Mouse (Mus musculus): ENCODE results near the gene BC025920.

The BC025920 gene

DNA sequence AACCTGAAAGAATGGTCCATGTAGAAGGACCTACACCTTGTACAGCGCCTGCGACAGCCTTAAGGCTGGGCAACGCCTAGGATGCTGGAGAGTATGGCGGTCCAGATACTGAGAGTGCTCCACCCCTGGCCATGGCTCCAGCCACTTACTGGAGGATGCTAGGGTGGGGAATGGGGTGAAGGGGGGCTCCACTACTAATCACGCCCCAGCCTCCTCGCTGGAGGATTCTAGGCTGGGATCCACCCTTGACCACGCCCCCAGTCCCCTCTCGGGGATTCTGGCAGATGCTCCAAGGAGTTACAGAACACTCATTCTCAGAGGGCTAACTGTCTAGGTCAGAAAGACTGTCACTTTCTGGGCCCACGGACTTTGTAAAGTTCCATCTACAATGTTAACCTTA, 33.1 kb upstream of the BC025920 start:
- no peak for DNase-seq (ENCODE audit: extremely low read depth, insufficient read length, low spot score)

DNA sequence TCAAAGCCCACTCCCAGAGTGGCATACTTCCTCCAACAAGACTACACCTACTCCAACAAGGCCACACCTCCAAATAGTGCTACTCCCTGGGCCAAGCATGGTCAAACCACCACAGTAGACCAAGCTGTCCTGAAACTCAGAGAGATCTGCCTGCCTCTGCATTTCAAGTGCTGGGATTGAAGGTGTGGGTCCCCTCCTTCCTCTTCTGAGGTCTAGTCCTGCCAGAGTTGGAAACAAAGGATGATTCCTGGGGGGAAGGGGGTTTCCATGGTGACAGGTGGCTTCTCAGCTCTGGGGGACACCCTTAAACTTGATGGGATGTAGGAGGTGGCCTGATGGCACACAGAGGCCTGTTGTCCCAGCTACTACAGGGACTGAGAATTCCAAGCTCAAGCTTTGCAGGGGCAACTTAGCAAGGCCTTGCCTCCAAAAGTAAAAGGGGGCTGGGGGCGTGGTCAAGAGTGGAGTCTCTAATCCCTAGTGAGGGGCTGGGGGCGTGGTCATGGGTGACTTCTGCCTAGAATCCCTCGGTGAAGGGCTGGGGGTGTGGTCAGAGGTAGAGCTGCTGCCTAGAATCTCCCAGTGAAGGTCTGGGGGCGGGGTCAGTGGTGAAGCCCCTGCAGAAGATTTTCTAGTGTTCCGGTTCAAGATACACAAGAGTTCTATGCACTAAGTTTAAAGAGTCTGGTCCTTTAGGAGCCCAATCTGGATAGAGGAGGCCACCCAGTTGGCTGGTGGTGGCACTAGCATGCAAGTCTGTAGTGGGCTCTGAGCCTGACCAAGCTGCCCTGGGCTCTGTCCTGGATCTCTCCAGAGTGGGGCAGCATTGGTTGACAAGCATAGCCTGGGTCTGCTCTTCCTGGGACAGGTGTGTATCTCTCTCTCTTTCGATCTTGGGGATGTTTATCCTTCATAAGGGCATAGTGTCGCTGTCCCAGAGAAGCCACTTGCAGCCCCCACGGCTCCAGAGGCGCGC, 31.7 kb upstream of the BC025920 start, which contains the start of gene Tle2:
TSS of gene Tle2 (plus strand) at position 481 of the 976 bp plus-strand sequence.
- no peak for DNase-seq (ENCODE audit: extremely low read depth, insufficient read length, low spot score)

DNA sequence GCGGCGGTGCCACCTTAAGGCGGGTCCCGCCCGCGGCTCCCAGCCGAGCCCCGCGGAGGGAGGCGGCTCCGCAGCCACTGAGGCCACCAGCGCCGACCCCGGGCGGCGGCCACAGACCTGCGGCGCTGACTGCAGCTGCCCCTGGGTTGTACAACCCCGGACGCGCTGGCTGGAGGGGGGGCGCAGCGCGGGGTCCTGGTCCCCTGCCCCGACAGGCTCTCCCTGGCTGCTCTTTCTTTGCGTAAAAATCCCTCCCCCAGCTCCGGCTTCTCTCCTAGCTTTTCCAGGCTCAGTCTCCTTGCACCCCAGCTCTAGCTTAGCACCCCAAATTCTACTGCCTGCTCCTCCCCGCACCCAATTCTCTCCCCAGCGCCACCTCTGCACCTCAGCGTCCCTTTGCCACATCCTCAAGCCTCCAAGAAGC, 30.9 kb upstream of the BC025920 start:
- DNase-seq (ENCODE audit: extremely low read depth, insufficient read length, low spot score), result peak; percentile 48

DNA sequence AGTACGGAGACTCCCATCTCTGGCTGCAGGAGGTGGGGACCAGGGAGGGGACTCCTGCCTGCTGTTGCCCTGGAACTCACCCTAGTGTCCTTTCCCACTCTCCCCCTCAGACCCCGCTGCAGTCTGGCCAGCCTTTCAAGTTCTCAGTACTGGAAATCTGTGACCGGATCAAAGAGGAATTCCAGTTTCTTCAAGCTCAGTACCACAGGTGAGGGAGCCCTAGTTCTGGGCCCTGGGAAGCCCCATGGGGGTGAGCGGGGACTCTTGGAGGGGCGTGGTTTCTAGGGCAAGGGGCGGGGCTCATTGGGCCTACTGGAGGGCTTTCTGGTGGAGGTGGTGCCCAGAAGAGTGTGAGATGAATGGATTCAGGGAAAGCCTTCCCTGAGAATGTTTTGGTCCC, 30.4 kb upstream of the BC025920 start:
- DNase-seq (ENCODE audit: extremely low read depth, insufficient read length, low spot score), result no peak

DNA sequence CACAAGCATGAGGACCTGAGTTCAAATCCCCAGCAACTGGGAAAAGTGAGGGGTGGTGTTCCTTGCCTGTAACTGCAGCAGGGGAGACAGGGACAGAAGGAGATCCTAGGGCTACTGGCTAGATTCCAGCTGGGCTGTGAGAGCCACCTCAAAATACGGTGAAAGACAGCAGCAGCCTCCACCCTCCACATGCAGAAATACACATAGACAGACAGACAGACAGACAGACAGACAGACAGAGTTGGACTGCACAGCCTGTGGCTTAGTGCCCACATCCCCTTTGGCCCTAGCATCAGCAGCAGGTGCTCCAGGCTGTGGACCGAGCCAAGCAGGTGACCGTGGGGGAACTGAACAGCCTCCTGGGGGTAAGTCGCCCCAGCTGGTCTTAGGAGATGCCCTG, 26.1 kb upstream of the BC025920 start:
- no peak for DNase-seq (ENCODE audit: extremely low read depth, insufficient read length, low spot score)

DNA sequence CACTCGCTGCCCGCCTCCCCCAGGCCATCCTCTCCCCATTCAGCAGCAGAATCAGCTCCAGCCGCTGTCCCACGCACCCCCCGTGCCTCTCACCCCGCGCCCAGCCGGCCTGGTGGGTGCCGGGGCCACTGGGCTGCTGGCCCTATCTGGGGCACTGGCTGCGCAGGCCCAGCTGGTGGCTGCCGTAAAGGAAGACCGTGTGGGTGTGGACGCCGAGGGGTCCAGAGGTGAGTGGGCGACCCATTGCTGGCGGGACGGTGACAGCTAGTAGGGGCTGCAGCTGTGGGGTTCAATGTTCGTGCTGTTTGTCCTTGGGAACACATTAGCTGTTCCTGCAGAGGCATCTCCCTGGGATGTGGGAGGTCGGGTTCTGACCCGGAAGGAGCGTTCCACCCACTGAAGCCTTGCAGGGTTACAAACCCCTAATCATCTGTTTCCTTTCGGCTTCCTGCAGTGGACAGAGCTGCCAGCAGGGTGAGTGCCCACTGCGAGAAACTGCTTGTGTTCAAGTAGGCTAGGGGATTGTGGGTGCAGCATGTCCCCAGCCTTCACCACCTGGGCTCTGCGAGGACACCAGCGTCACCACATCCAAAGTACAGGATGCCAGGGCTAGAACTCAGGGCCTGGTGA, 25.5 kb upstream of the BC025920 start:
- DNase-seq (ENCODE audit: extremely low read depth, insufficient read length, low spot score), result no peak

DNA sequence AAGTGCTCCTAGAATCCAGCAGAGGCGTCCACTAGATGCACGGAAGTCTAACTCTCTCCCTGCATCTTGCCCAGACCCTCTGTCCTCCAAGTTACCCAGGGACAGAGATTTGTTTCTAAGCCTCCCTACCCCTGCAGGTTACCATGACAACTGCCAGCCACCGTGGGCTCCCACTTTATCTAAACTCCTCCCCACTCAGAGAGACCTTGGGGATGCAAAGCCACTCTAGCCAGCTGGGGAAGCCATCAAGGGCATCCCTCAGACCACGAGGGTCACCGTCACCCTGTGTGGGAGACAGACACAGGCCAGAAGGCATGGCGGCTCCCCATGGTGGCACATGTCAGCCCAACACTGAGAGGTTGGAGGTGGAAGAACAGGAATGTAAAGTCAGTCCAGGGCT, 22.7 kb upstream of the BC025920 start:
- no peak for DNase-seq (ENCODE audit: extremely low read depth, insufficient read length, low spot score)

DNA sequence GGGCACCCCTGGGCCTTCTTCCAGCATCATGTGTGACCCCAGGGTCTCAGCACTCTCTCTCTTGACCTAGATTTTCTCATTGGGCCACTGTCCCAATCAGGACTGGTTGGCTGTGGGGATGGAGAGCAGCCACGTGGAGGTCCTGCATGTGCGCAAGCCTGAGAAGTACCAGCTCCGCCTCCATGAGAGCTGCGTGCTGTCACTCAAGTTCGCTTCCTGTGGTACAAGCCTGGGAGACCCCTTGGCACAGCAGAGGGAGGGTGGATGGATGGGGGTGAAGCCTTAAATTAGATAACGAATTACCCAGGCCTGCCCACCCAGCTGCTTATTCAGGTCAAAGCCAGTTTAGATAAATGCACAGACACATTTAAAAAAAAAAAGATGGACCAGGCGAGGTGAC, 17.3 kb upstream of the BC025920 start:
- no peak for DNase-seq (ENCODE audit: extremely low read depth, insufficient read length, low spot score)

DNA sequence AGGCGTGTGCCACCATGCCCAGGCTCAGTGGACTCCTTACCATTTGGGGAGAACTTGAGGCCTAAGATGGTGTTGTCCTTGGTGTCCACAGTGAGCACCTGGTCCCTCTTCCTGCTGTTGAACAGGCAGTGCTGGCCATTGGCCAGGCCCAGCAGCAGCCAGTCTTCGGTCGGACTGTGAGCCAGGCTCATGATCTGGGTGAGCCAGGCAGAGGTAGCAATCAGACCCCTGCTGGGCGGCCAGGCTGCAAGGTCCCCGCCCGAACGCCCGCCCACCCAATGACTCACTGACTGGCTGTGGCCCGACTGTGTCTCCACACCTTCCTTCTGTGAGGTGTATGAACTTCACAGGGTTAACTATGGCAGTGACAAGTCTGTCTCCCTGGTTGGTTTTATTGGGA, 14.2 kb upstream of the BC025920 start:
- DNase-seq (ENCODE audit: extremely low read depth, insufficient read length, low spot score), result peak; percentile 37

DNA sequence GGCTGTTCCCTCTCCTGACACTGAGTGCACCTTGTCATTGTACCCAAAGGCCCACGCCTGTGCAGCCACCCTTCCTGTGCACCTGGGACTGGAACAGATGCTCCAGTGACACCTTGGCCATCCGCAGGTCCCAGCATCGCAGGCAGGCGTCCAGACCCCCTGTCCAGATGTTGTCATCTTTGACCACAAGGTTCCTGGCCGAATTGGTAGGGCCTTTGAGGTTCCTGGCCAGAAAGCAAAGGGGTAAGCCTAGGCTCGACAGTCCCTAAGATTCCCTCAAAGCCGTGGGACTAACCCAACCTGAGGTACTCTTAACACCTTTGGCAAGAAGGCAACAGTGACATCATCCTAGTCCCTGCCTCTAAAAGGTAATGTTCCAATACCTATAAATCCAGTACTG, 13.4 kb upstream of the BC025920 start:
- DNase-seq (ENCODE audit: extremely low read depth, insufficient read length, low spot score), result no peak

DNA sequence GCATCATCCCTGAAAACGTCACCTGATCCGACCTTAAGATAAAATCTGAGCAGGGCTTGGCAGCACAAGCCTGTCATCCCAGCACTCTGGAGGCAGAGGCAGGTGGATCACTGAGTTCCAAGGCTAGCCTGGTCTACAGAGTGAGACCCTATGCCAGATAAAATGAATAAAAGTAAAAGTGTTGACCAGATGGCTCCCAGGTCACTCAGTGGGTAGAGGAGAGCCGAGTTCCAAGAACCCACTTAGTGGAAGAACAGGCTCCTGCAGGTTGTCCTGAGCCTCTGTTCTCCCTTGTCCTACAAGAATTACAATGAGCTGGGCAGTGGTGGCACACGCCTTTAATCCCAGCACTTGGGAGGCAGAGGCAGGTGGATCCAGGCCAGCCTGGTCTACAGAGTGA, 12.8 kb upstream of the BC025920 start:
- DNase-seq (ENCODE audit: extremely low read depth, insufficient read length, low spot score), result no peak

DNA sequence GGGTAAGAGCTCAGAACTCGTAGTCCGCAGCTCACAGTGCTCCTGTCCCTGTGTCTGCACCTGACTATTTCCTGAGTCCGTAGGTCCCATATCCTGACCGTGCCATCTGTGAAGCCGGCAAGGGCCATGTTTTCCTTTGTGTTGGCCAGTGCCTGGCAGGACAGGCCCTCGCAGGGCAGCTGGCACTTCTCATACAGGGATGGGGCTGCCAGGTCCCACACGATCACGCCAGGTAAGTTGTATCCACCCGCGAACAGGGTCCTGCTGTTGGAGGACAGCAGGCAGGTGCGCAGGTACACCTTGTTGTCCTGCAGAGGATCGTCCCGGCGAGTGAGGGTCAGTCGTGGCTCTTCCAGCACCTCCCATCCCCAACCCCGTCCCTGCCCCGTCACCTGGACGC, 12.1 kb upstream of the BC025920 start:
- DNase-seq (ENCODE audit: extremely low read depth, insufficient read length, low spot score), result no peak

DNA sequence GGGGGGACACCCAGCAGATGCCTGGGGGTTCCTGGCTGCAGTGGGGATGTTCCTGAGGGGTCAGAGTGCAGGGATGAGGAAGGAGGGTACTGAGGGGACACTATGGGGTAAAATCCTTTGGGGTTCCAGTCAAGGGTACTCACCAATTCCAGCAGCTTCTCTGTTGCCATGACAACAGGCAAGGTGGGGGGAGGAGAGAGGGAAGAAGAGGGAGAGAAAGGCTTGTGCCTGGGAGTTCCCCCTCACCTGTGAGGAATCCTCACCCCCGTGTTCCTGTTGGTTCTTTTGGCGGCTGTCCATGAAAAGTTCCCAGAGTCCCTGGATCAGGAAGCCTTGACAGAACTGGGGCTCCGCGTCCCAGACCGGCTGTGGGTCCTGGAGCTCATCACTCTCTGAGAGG, 10.5 kb upstream of the BC025920 start:
- DNase-seq (ENCODE audit: extremely low read depth, insufficient read length, low spot score), result no peak

DNA sequence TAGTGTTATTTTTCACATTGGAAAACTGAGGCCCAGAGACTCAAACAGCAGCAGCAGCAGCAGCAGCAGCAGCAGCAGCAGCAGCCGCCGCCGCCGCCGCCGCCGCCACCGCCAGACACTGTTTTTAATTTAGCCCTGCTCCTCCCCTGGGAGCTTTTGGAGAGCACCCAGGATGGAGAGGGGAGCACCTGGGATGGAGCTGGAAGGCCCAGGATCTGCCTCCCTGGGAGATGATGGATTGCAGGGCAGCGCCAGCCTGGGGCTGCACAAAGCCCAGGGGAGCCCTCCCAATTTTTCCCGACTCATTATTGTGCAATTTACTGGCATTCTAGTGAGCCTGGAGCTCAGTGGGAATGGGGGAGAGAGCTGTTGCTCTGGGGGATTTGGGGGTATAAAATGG, 9.5 kb upstream of the BC025920 start:
- peak; percentile 73 for DNase-seq (ENCODE audit: extremely low read depth, insufficient read length, low spot score)

DNA sequence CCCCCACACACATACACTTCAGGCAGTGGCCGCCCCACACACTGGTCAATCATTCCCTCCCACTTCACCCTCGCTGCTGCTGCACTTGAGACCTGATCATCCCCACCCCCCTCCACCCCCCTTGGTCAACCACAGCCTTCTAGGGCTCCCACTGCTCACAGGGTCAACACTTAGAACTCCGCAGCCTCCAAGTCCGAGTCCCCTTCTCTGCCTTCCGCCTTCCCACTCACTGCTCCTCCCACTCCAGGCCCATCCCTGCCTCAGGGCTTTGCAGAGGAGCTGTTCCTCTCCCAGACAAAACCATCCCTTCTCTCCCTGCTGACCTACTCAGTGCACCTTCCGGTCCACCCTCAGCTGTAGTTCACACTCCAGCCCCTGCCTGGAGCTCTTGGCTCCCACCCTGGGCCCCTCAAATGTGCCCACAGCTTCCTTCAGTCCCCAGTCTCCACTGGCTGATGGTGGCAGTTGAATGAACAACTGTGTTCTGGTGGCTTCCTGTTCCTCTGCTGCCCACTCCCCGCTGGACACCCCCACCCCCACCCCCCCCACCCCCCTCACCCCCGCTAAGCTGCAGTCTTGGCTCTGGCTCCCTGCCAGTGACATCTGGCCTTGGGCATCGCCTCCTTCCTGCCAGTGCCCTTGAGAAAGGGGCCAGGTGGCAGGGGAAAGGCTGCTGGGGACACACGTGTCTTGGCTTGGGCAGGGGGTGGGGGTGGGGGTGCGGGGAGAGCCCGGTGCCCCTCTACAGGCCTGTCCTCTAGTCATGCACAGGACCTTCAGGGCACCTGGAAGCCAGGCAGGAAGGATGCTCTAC, 8.7 kb upstream of the BC025920 start:
- peak; percentile 83 for DNase-seq (ENCODE audit: extremely low read depth, insufficient read length, low spot score)

DNA sequence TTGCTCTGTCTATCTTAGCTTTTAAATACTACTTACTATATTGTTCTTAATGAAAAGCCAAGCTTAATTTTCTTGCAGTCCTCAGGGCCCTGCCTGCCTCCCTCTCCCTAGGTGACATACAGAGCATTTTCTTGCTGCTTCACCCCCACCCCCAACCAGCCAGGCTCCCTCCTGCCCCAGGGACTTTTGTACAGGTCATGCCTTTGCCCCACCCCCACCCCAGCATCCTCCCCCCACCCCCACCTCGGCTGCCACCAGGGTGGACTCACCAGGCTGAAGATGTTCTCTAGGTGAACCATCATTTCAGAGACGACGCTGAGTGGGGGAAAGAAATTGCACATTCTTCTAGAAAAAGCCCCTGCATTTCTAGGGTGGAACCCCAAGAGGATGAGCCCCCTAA, 7.7 kb upstream of the BC025920 start:
- DNase-seq (ENCODE audit: extremely low read depth, insufficient read length, low spot score), result no peak

DNA sequence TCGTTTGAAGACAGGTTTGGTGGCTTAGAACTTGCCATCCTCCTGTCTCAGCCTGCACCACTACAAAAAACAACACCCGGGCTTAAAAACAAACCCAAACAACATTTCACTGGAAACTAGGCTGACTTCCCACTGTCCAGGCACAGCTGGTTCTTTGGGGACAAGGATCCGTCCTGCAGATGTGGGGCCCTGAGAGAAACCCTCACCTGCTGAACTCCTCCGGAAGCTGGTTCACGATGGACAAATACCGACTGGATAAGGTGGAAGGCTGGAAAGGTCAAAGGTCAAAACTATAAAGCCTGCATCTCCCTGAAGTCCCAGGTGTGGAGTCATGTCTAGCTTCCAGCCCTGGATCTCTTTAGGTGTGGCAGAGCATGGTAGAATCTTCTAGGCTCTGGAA, 7.2 kb upstream of the BC025920 start:
- DNase-seq (ENCODE audit: extremely low read depth, insufficient read length, low spot score), result no peak

DNA sequence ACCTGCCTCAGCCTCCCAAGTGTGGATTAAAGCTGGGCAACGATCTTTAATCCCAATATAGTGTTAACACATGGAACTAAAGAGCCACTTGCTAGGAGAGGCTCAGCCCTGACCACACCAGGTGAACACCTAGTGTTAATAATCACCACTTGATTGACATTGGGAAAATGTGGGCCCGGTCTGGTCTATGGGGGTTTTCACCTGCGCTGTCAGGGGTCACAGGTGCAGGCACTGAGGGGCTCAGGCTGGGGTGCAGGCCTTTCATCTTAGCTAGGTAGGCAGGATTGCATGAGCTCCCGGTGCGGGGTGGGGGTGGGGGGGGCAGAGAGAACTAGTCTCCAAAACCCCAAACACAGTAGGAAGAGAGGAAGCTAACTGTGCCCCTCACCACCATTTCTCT, 6.4 kb upstream of the BC025920 start:
- no peak for DNase-seq (ENCODE audit: extremely low read depth, insufficient read length, low spot score)

DNA sequence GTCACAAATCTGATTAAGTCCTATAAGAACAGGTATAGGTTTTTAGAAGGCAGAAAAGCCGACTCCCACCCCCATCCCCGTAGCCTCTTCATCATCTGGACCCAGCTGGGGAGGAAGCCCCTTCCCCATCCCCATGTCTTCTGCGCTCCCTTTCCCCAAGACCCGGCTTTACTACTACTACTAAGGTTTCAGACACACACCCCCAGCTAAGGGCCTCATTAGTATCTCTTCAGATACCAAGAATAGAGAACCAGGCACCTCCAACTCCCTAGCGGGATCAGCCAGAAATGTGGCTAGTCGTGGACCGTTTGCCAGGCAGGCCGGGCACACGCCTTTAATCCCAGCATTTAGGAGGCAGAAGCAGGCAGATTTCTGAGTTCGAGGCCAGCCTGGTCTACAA, 6.0 kb upstream of the BC025920 start:
- no peak for DNase-seq (ENCODE audit: extremely low read depth, insufficient read length, low spot score)

DNA sequence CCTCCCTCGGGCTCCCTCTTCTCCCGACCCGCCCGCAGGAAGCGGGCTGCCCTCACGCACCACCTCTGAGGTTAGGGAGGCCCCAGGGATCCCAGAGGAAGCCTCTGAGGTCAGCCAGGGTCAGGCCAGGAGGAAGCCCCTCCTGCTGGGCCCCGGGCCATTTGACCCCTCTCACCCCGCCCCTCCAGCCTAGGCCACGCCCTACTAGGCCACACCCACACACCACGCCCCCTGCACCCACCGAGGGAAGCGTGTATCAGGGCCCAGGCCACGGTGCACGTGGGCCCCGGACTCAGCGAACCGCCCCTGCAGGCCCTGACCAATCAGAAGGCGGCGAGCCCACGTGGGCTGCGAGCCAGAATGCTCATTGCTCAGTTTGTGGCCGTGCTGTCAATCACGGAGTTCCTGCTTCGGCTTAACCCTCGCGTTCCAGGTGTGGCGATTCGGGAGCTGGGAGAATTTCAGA, 5.3 kb upstream of the BC025920 start, which contains the start of gene Tle6:
TSS of gene Tle6 (minus strand) at position 336 of the 466 bp plus-strand sequence.
- peak; percentile 84 for DNase-seq (ENCODE audit: extremely low read depth, insufficient read length, low spot score)

DNA sequence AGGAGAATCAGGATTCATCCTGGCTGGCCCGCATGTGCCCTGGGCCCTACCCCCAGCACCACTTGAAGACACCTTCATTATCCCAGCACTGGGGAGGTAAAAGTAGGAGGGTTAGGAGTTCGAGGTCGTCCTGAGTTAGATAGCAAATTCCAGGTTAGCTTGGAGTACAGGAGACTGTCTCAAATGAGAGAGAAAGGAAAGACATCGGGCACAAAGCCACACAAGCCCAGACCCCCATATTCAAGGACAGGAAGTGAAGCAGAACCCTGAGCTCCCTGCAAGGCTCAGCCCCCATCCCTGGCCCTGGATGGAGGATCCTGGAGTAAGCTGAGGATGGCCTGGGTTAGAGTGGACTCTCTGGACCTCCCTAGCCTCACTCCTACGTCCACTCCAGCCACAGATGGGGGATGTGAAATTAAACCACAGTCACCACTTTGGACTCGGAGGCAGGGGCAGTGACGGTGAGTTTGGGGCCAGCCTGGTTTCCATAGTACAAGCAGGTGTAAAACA, 4.6 kb upstream of the BC025920 start:
- no peak for DNase-seq (ENCODE audit: extremely low read depth, insufficient read length, low spot score)
